Mouse (Mus musculus) forebrain, embryonic 13.5 days (tissue): ENCODE measurements at regions not wholly inside any gene's neighbourhood (a gene's known extent, or its start where the extent isn't known, plus 50 kb on each side); places are given as distances from the start of the nearest gene placed in this dataset.
A peak's percentile ranks its signal among the peaks of the same experiment; 100 is the strongest.

ENCODE experiments used
- ATAC-seq: fragments of 200-750 bp; cut with Nextera tagmentation; 2 replicates; pipeline ENCODE4 v1.8.0; 2017
- H3K27ac ChIP-seq: fragments of 300-500 bp; sonication (generic); 2 replicates; pipeline ENCODE4 v1.5.1; 2015; ENCODE audit warnings: inconsistent platforms, mild to moderate bottlenecking, moderate library complexity
- H3K27me3 ChIP-seq: fragments of 300-500 bp; sonication (generic); 2 replicates; pipeline ENCODE4 v1.6.1; 2015; ENCODE audit warnings: mild to moderate bottlenecking, inconsistent platforms
- H3K36me3 ChIP-seq: fragments of 300-500 bp; sonication (generic); 2 replicates; pipeline ENCODE4 v1.6.1; 2015; ENCODE audit warnings: mild to moderate bottlenecking, inconsistent platforms; ENCODE audit not compliant: poor library complexity, severe bottlenecking
- H3K4me1 ChIP-seq: fragments of 300-500 bp; sonication (generic); 2 replicates; pipeline ENCODE4 v1.6.1; 2015; ENCODE audit warnings: inconsistent platforms
- H3K4me2 ChIP-seq: fragments of 300-500 bp; sonication (generic); 2 replicates; pipeline ENCODE4 v1.6.1; 2015; ENCODE audit warnings: inconsistent platforms, mild to moderate bottlenecking, moderate library complexity
- H3K4me3 ChIP-seq: fragments of 300-500 bp; sonication (generic); 2 replicates; pipeline ENCODE4 v1.5.1; 2015; ENCODE audit warnings: mild to moderate bottlenecking, inconsistent platforms
- H3K9ac ChIP-seq: fragments of 300-500 bp; sonication (generic); 2 replicates; pipeline ENCODE4 v1.6.1; 2015; ENCODE audit warnings: mild to moderate bottlenecking, inconsistent platforms
- H3K9me3 ChIP-seq: fragments of 300-500 bp; sonication (generic); replicated peaks from 2 replicates; pipeline ENCODE4 v1.6.1; 2016; ENCODE audit warnings: inconsistent platforms
- WGBS: fragments of 180-500 bp; shearing (Covaris S2); methylation state at CpG from one replicate; pipeline ENCODE4 v1.1.7; 2015; 5-methylcytosine and 5-hydroxymethylcytosine counted together

GRCm38 (mm10) chr5:6103107-6103506, 354.0 kb upstream of the Steap1 start:
- H3K4me3 ChIP-seq, result no peak overlapping the region
- H3K27me3 ChIP-seq, result no peaks in the 10 kb centered on the region
- 82% methylated on average over 7 of the region's 7 CpGs for WGBS
- H3K27ac ChIP-seq, result no peak overlapping the region
- ATAC-seq, result peak; percentile 45; the same call in 1 of the 2 replicates
- no peaks in the 10 kb centered on the region for H3K36me3 ChIP-seq
- no peak overlapping the region for H3K4me2 ChIP-seq
- H3K9ac ChIP-seq, result no peak overlapping the region
- H3K4me1 ChIP-seq, result no peaks in the 10 kb centered on the region
- H3K9me3 ChIP-seq, result no peaks in the 10 kb centered on the region
